Mouse (Mus musculus): ENCODE data around the gene Klk14. TPM values are rescaled to one million over a fixed set of nuclear protein-coding genes. Genes with fewer than 3 reads are reported as not detected.
A peak's percentile ranks its signal among the peaks of the same experiment; 100 is the strongest.

Gene Klk14
- total RNA-seq (2014; rRNA removed) (not detected in 2 replicates), polyA plus RNA-seq (2012; rRNA removed) (not detected in 2 replicates)

DNA sequence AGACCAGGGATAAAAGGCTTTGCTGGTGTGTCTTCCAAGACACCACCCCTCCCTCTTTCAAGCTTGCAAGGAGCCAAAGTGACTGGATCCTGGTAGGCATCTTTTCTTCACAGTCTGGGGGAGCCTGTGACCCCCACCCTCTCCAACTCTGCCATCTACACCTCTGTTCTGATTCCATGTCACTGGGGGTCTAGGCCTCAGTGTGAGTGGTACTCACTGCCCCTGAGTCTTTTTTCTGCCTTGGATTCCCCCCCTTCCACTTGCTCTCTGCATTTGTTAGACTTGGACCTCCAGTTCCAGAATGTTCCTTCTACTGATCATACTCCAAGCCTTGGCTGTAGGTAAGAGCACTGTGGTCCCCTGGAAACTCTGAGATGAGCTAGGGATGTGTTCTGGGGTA is at the start of gene Klk14:
Gene Klk14 (plus strand): TSS at position 301 of the 400 bp plus-strand sequence.
- Histone ChIP-seq H3K79me2 (ENCODE audit: control insufficient read depth, insufficient read depth, low read length) (no peaks in the 10 kb centered on the region), H3K4me3 (ENCODE audit: insufficient read depth, low read depth, low read length) (no peak within 1 kb of the TSS), H3K9ac (ENCODE audit: low read depth, low read length) (no peak within 1 kb of the TSS), H3K27ac (replicated peaks; ENCODE audit: insufficient read depth, low read depth, low read length) (no peak within 1 kb of the TSS), H3K4me1 (ENCODE audit: control insufficient read depth, insufficient read depth, low read length) (no peaks in the 10 kb centered on the region), H3K36me3 (ENCODE audit: control insufficient read depth, insufficient read depth, low read length) (no peaks in the 10 kb centered on the region), H3K27me3 (ENCODE audit: control insufficient read depth, insufficient read depth, low read length) (no peaks in the 10 kb centered on the region; the same call in 1 of the 2 replicates)
- TF ChIP-seq CTCF (IDR thresholded peaks at IDR 0.05; ENCODE audit: low read depth, low read length) (no peak), POLR2A (IDR thresholded peaks at IDR 0.05; ENCODE audit: extremely low read depth, insufficient read depth, low read length) (no peak)
- no peak for DNase-seq (ENCODE audit: extremely low read depth, low read depth, low spot score)

DNA sequence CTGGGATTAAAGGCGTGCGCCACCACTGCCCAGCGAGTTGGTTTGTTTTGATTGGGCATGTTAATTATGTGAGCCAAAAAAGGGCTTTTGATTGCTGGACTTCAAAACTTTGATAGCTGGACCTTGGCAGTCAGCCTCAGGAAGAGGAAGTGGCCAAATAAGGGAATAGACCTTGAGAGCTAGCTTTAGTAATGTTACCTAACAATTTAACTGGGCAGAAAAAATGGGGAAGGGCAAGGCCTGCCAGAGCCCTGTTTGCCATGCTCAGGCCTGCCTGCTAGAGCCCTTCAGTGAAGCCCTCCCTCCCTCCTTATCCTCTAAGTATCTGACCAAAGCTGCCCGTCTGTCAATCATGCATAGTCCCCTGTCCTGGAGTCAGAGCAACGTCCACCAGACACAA is 47.6 kb upstream of the Klk14 start:
- Histone ChIP-seq H3K27me3 (ENCODE audit: control insufficient read depth, insufficient read depth, low read length) (no peaks in the 10 kb centered on the region; the same call in 1 of the 2 replicates), H3K9ac (ENCODE audit: low read depth, low read length) (no peak overlapping the region), H3K79me2 (ENCODE audit: control insufficient read depth, insufficient read depth, low read length) (no peaks in the 10 kb centered on the region), H3K4me1 (ENCODE audit: control insufficient read depth, insufficient read depth, low read length) (no peaks in the 10 kb centered on the region), H3K36me3 (ENCODE audit: control insufficient read depth, insufficient read depth, low read length) (no peaks in the 10 kb centered on the region), H3K4me3 (ENCODE audit: insufficient read depth, low read depth, low read length) (no peak overlapping the region), H3K27ac (replicated peaks; ENCODE audit: insufficient read depth, low read depth, low read length) (peak overlapping the region; percentile 7; the same call in 1 of the 2 replicates)
- peak; percentile 63 for DNase-seq (ENCODE audit: extremely low read depth, low read depth, low spot score)
- WGBS: 50% methylated on average over 5 of the region's 5 CpGs
- TF ChIP-seq POLR2A (IDR thresholded peaks at IDR 0.05; ENCODE audit: extremely low read depth, insufficient read depth, low read length) (no peak), CTCF (IDR thresholded peaks at IDR 0.05; ENCODE audit: low read depth, low read length) (no peak)

DNA sequence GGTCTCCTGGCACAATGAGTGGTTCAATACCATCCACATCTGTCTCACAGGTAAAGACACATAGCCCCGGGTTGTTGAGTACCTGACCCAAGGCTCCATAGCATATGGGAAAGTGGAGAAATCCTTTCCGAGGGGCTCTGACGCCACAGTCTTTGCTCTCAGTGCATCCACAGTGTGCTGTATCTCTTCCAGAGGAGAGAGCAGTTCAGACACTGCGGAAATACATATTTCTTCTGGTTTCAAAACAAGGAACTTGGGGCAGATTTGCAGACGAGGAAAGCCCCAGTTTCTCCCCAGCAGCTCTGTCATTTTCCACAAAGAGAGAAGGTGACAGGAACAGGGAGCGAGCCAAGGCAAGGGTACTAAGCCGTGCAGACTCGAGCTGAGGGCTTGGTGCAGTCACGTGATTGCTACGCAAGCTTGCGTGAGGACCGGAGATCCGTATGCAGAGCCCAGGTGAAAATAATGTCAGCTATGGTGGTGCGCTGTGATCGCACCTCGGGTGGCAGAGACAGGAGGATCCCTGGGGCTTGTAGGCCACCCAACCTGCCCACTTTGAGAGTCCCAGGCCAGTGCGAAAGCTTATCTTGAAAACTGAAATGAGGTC is 47.1 kb upstream of the Klk14 start:
- Histone ChIP-seq H3K79me2 (ENCODE audit: control insufficient read depth, insufficient read depth, low read length) (no peaks in the 10 kb centered on the region), H3K9ac (ENCODE audit: low read depth, low read length) (no peak overlapping the region), H3K4me1 (ENCODE audit: control insufficient read depth, insufficient read depth, low read length) (no peaks in the 10 kb centered on the region), H3K27ac (replicated peaks; ENCODE audit: insufficient read depth, low read depth, low read length) (peak overlapping the region; percentile 7; the same call in 1 of the 2 replicates), H3K4me3 (ENCODE audit: insufficient read depth, low read depth, low read length) (no peak overlapping the region), H3K36me3 (ENCODE audit: control insufficient read depth, insufficient read depth, low read length) (no peaks in the 10 kb centered on the region), H3K27me3 (ENCODE audit: control insufficient read depth, insufficient read depth, low read length) (no peaks in the 10 kb centered on the region)
- WGBS: 79% methylated on average over 17 of the region's 17 CpGs
- no peak for TF ChIP-seq POLR2A (IDR thresholded peaks at IDR 0.05; ENCODE audit: extremely low read depth, insufficient read depth, low read length)
- no peak for TF ChIP-seq CTCF (IDR thresholded peaks at IDR 0.05; ENCODE audit: low read depth, low read length)
- peak; percentile 23 for DNase-seq (ENCODE audit: extremely low read depth, low read depth, low spot score)

DNA sequence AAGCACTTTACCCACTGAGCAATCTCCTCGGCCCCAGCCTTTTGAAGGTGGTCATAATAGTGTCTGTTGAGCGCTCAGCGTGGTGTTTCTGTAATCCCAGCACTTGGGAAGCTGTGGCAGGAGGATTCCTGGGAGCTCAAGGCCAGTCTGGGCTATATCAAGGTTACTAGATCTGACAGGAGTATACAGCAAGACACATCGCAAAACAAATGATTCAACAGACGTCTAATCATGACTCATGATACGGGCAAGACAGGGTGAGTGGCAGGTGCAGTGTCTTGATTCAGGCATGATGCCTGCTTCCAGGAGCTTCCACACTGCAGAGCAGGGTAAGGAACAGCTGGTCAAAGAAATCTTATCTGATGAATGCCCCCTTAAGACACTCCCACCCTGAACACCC is 37.5 kb upstream of the Klk14 start:
- WGBS: 82% methylated on average over 6 of the region's 6 CpGs
- no peaks in the 10 kb centered on the region for H3K27me3 ChIP-seq (ENCODE audit: control insufficient read depth, insufficient read depth, low read length)
- H3K27ac ChIP-seq (replicated peaks; ENCODE audit: insufficient read depth, low read depth, low read length): no peak overlapping the region
- no peak for TF ChIP-seq CTCF (IDR thresholded peaks at IDR 0.05; ENCODE audit: low read depth, low read length)
- TF ChIP-seq POLR2A (IDR thresholded peaks at IDR 0.05; ENCODE audit: extremely low read depth, insufficient read depth, low read length): no peak
- no peak overlapping the region for H3K4me3 ChIP-seq (ENCODE audit: insufficient read depth, low read depth, low read length)
- H3K9ac ChIP-seq (ENCODE audit: low read depth, low read length): no peak overlapping the region
- no peak for DNase-seq (ENCODE audit: extremely low read depth, low read depth, low spot score)
- H3K79me2 ChIP-seq (ENCODE audit: control insufficient read depth, insufficient read depth, low read length): no peaks in the 10 kb centered on the region
- H3K4me1 ChIP-seq (ENCODE audit: control insufficient read depth, insufficient read depth, low read length): no peaks in the 10 kb centered on the region
- H3K36me3 ChIP-seq (ENCODE audit: control insufficient read depth, insufficient read depth, low read length): no peaks in the 10 kb centered on the region

DNA sequence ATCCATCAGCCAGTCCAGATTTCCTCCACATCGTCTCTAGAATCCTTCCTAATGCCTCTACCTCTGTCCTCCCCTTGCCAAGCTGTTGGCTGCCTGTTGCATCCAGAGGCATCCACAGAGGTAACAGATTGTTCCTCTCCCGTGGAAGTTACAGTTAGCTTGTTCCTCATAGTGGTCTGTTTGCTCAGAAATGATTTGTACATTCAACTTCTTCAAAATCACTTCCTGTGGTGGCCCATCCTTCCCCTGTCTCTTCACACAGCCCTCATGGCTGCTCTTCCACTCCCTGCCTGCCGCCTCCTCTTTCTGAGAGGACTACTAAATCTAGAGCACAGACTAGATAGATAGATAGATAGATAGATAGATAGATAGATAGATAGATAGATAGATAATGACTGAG is 35.7 kb upstream of the Klk14 start:
- Histone ChIP-seq H3K27me3 (ENCODE audit: control insufficient read depth, insufficient read depth, low read length) (no peaks in the 10 kb centered on the region), H3K9ac (ENCODE audit: low read depth, low read length) (no peak overlapping the region), H3K27ac (replicated peaks; ENCODE audit: insufficient read depth, low read depth, low read length) (no peak overlapping the region), H3K4me1 (ENCODE audit: control insufficient read depth, insufficient read depth, low read length) (no peaks in the 10 kb centered on the region), H3K4me3 (ENCODE audit: insufficient read depth, low read depth, low read length) (no peak overlapping the region), H3K79me2 (ENCODE audit: control insufficient read depth, insufficient read depth, low read length) (no peaks in the 10 kb centered on the region), H3K36me3 (ENCODE audit: control insufficient read depth, insufficient read depth, low read length) (no peaks in the 10 kb centered on the region)
- TF ChIP-seq CTCF (IDR thresholded peaks at IDR 0.05; ENCODE audit: low read depth, low read length): no peak
- no peak for TF ChIP-seq POLR2A (IDR thresholded peaks at IDR 0.05; ENCODE audit: extremely low read depth, insufficient read depth, low read length)
- WGBS: 66% methylated on average over 3 of the region's 3 CpGs
- peak; percentile 15 for DNase-seq (ENCODE audit: extremely low read depth, low read depth, low spot score)

DNA sequence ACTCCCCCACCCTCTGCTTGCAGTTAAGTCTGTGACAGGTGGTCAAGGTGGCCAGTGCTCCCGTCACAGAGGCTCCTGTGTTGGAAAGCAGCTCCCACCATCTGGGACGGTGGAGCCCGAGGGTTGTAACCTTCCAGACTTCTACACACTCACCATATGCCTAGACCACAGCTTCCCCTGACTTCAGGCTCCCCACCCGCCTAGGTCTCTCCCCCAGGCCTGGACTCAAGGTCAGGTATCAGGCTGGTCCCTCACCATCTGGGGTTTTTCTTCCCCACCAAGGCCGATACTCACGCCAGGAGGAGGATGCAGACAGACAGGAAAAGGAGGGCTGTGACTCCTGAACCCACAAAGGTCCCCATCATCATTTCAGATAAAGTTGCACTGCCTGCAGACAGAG is 34.0 kb upstream of the Klk14 start:
- no peak overlapping the region for H3K27ac ChIP-seq (replicated peaks; ENCODE audit: insufficient read depth, low read depth, low read length)
- no peaks in the 10 kb centered on the region for H3K36me3 ChIP-seq (ENCODE audit: control insufficient read depth, insufficient read depth, low read length)
- no peaks in the 10 kb centered on the region for H3K27me3 ChIP-seq (ENCODE audit: control insufficient read depth, insufficient read depth, low read length)
- H3K79me2 ChIP-seq (ENCODE audit: control insufficient read depth, insufficient read depth, low read length): no peaks in the 10 kb centered on the region
- TF ChIP-seq CTCF (IDR thresholded peaks at IDR 0.05; ENCODE audit: low read depth, low read length) (no peak), POLR2A (IDR thresholded peaks at IDR 0.05; ENCODE audit: extremely low read depth, insufficient read depth, low read length) (no peak)
- H3K4me1 ChIP-seq (ENCODE audit: control insufficient read depth, insufficient read depth, low read length): no peaks in the 10 kb centered on the region
- 52% methylated on average over 6 of the region's 6 CpGs for WGBS
- DNase-seq (ENCODE audit: extremely low read depth, low read depth, low spot score): no peak
- no peak overlapping the region for H3K4me3 ChIP-seq (ENCODE audit: insufficient read depth, low read depth, low read length)
- H3K9ac ChIP-seq (ENCODE audit: low read depth, low read length): no peak overlapping the region
